Mouse (Mus musculus) limb, embryonic 15.5 days (tissue): ENCODE measurements around the gene Ptprn2. TPM values are rescaled to one million over a fixed set of nuclear protein-coding genes. Genes with fewer than 3 reads are reported as not detected.

Source experiments
- ATAC-seq: fragments of 200-750 bp; cut with Nextera tagmentation; 2 replicates; pipeline ENCODE4 v1.8.0; 2017; ENCODE audit warnings: low read depth, moderate TSS enrichment; ENCODE audit not compliant: insufficient number of reproducible peaks, low FRiP score, low TSS enrichment
- H3K27ac ChIP-seq: fragments of 300-500 bp; sonication (generic); 2 replicates; pipeline ENCODE4 v1.5.1; 2015; ENCODE audit warnings: moderate library complexity, mild to moderate bottlenecking, inconsistent platforms
- H3K27me3 ChIP-seq: fragments of 300-500 bp; sonication (generic); 2 replicates; pipeline ENCODE4 v1.6.1; 2015; ENCODE audit warnings: inconsistent platforms
- H3K36me3 ChIP-seq: fragments of 300-500 bp; sonication (generic); 2 replicates; pipeline ENCODE4 v1.6.1; 2015; ENCODE audit warnings: inconsistent platforms
- H3K4me1 ChIP-seq: fragments of 300-500 bp; sonication (generic); 2 replicates; pipeline ENCODE4 v1.6.1; 2015; ENCODE audit warnings: inconsistent platforms
- H3K4me2 ChIP-seq: fragments of 300-500 bp; sonication (generic); 2 replicates; pipeline ENCODE4 v1.6.1; 2015; ENCODE audit warnings: mild to moderate bottlenecking, inconsistent platforms
- H3K4me3 ChIP-seq: fragments of 300-500 bp; sonication (generic); 2 replicates; pipeline ENCODE4 v1.5.1; 2015; ENCODE audit warnings: mild to moderate bottlenecking, inconsistent platforms
- H3K9ac ChIP-seq: fragments of 300-500 bp; sonication (generic); 2 replicates; pipeline ENCODE4 v1.6.1; 2015; ENCODE audit warnings: inconsistent platforms
- H3K9me3 ChIP-seq: fragments of 300-500 bp; sonication (generic); 2 replicates; pipeline ENCODE4 v1.6.1; 2016; ENCODE audit warnings: inconsistent platforms
- WGBS: fragments of 180-500 bp; shearing (Covaris S2); methylation state at CpG from one replicate; pipeline ENCODE4 v1.1.7; 2015; 5-methylcytosine and 5-hydroxymethylcytosine counted together
- polyA plus RNA-seq: library from polyadenylated mRNA; unstranded; fragments of >200 nt; fragmentation: Nextera tagmentation; extraction: Ambion mirVana; gene quantifications from 2 replicates; pipeline ENCODE4 v1.2.1, GENCODE M21; 2015

The Ptprn2 gene
- polyA plus RNA-seq, 1 experiment from 2014 or later = 0.15 TPM

GRCm38 (mm10) chr12:116596993-116597392, 111.5 kb downstream of the Ptprn2 start:
- Histone ChIP-seq H3K4me1 (no peaks in the 10 kb centered on the region), H3K36me3 (no peaks in the 10 kb centered on the region), H3K9me3 (no peaks in the 10 kb centered on the region), H3K27me3 (no peaks in the 10 kb centered on the region), H3K4me3 (no peak overlapping the region), H3K9ac (no peak overlapping the region), H3K4me2 (no peak overlapping the region), H3K27ac (no peak overlapping the region)
- no peak for ATAC-seq
- WGBS = 91% methylated on average over 20 of the region's 20 CpGs

DNA sequence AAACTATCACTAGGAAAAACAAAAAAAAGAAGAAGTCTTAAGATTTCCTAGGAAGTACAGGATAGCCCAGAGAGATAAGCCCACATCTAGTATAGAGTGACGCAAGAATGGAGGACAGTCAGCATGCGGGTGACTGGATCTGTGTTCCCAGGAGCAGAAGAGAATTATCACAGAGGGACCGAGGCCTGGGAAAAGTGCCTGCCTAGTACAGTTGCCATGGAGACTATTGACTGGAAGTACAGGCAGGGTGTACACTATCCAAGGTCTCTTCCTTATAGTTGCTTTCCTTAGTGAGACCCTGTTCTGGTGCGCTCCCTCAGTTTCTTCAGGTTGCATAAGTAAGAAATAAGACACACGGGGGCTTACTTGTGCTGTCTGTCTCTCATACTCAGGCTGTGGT, 112.2 kb downstream of the Ptprn2 start:
- Histone ChIP-seq H3K4me3 (no peak overlapping the region), H3K4me1 (no peaks in the 10 kb centered on the region), H3K4me2 (no peak overlapping the region), H3K9ac (no peak overlapping the region), H3K9me3 (no peaks in the 10 kb centered on the region), H3K36me3 (no peaks in the 10 kb centered on the region), H3K27ac (no peak overlapping the region), H3K27me3 (no peaks in the 10 kb centered on the region)
- WGBS = 93% methylated on average over 5 of the region's 5 CpGs
- no peak for ATAC-seq

GRCm38 (mm10) chr12:116598123-116599005, 112.8 kb downstream of the Ptprn2 start:
- H3K9me3 ChIP-seq = no peaks in the 10 kb centered on the region
- H3K4me3 ChIP-seq = no peak overlapping the region
- H3K4me1 ChIP-seq = no peaks in the 10 kb centered on the region
- no peak overlapping the region for H3K9ac ChIP-seq
- H3K4me2 ChIP-seq = no peak overlapping the region
- no peak overlapping the region for H3K27ac ChIP-seq
- H3K27me3 ChIP-seq = no peaks in the 10 kb centered on the region
- WGBS = 76% methylated on average over 8 of the region's 8 CpGs
- no peak for ATAC-seq
- no peaks in the 10 kb centered on the region for H3K36me3 ChIP-seq

GRCm38 (mm10) chr12:116599537-116599936, 114.0 kb downstream of the Ptprn2 start:
- no peak overlapping the region for H3K4me3 ChIP-seq
- H3K27me3 ChIP-seq = no peaks in the 10 kb centered on the region
- no peaks in the 10 kb centered on the region for H3K36me3 ChIP-seq
- ATAC-seq = no peak
- no peaks in the 10 kb centered on the region for H3K9me3 ChIP-seq
- no peak overlapping the region for H3K27ac ChIP-seq
- no peak overlapping the region for H3K9ac ChIP-seq
- WGBS = 71% methylated on average over 1 of the region's 1 CpGs
- no peaks in the 10 kb centered on the region for H3K4me1 ChIP-seq
- no peak overlapping the region for H3K4me2 ChIP-seq

GRCm38 (mm10) chr12:116600054-116600453, 114.5 kb downstream of the Ptprn2 start:
- WGBS = 82% methylated on average over 6 of the region's 6 CpGs
- H3K4me1 ChIP-seq = no peaks in the 10 kb centered on the region

GRCm38 (mm10) chr12:116601395-116601794, 115.9 kb downstream of the Ptprn2 start:
- H3K27me3 ChIP-seq = no peaks in the 10 kb centered on the region

More at GRCm38 (mm10) chr12:116600054-116600453, 114.5 kb downstream of the Ptprn2 start:
- Histone ChIP-seq H3K27ac (no peak overlapping the region), H3K36me3 (no peaks in the 10 kb centered on the region), H3K4me3 (no peak overlapping the region), H3K9ac (no peak overlapping the region), H3K27me3 (no peaks in the 10 kb centered on the region), H3K4me2 (no peak overlapping the region), H3K9me3 (no peaks in the 10 kb centered on the region)
- ATAC-seq = no peak

GRCm38 (mm10) chr12:116601921-116602320, 116.4 kb downstream of the Ptprn2 start:
- 78% methylated on average over 5 of the region's 5 CpGs for WGBS
- no peaks in the 10 kb centered on the region for H3K36me3 ChIP-seq
- H3K4me2 ChIP-seq = no peak overlapping the region
- H3K27me3 ChIP-seq = no peaks in the 10 kb centered on the region
- H3K9ac ChIP-seq = no peak overlapping the region
- H3K4me1 ChIP-seq = peaks cover 3% of the 10 kb centered on the region; the same call in 1 of the 2 replicates
- no peaks in the 10 kb centered on the region for H3K9me3 ChIP-seq
- H3K27ac ChIP-seq = no peak overlapping the region
- no peak for ATAC-seq
- no peak overlapping the region for H3K4me3 ChIP-seq

More at GRCm38 (mm10) chr12:116601395-116601794, 115.9 kb downstream of the Ptprn2 start:
- ATAC-seq = no peak
- 86% methylated on average over 3 of the region's 3 CpGs for WGBS
- H3K4me3 ChIP-seq = no peak overlapping the region
- H3K4me1 ChIP-seq = peaks cover 2% of the 10 kb centered on the region; the same call in 1 of the 2 replicates
- H3K9me3 ChIP-seq = no peaks in the 10 kb centered on the region
- H3K4me2 ChIP-seq = no peak overlapping the region
- no peaks in the 10 kb centered on the region for H3K36me3 ChIP-seq
- H3K27ac ChIP-seq = no peak overlapping the region
- H3K9ac ChIP-seq = no peak overlapping the region

DNA sequence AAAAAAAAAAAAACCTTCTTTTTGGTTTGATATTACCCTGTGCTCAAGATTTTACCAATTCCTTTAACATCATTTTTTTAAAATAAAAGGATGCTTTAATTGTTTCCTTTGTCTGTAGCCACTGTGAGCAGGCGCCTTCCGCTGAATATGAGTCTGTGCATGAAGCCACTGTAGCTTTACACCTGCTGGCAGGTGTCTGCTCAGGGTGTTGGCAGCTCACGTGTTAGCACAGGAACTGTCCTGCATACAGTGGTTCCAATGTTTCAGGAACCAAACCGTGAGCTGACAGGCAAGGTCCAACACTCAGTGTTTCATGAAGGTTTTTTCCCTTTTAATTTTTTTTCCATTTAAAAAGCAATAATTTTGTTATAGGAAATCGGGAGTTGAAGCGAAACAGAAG, 123.1 kb downstream of the Ptprn2 start:
- H3K9me3 ChIP-seq = no peaks in the 10 kb centered on the region
- H3K4me2 ChIP-seq = no peak overlapping the region
- H3K36me3 ChIP-seq = no peaks in the 10 kb centered on the region
- ATAC-seq = no peak
- no peaks in the 10 kb centered on the region for H3K27me3 ChIP-seq
- no peak overlapping the region for H3K9ac ChIP-seq
- peaks cover 3% of the 10 kb centered on the region; the same call in 1 of the 2 replicates for H3K4me1 ChIP-seq
- no peak overlapping the region for H3K4me3 ChIP-seq
- 72% methylated on average over 6 of the region's 6 CpGs for WGBS
- H3K27ac ChIP-seq = no peak overlapping the region

GRCm38 (mm10) chr12:116619868-116620267, 134.3 kb downstream of the Ptprn2 start:
- ATAC-seq = no peak
- H3K4me2 ChIP-seq = no peak overlapping the region
- no peak overlapping the region for H3K4me3 ChIP-seq
- WGBS = 39% methylated on average over 5 of the region's 5 CpGs
- no peak overlapping the region for H3K27ac ChIP-seq
- H3K36me3 ChIP-seq = no peaks in the 10 kb centered on the region
- no peak overlapping the region for H3K9ac ChIP-seq
- no peaks in the 10 kb centered on the region for H3K9me3 ChIP-seq
- no peaks in the 10 kb centered on the region for H3K4me1 ChIP-seq
- peaks cover 6% of the 10 kb centered on the region; the same call in 1 of the 2 replicates for H3K27me3 ChIP-seq

GRCm38 (mm10) chr12:116620299-116620698, 134.8 kb downstream of the Ptprn2 start:
- Histone ChIP-seq H3K9ac (no peak overlapping the region), H3K9me3 (no peaks in the 10 kb centered on the region), H3K4me1 (no peaks in the 10 kb centered on the region), H3K36me3 (no peaks in the 10 kb centered on the region), H3K4me3 (no peak overlapping the region), H3K27me3 (peaks cover 6% of the 10 kb centered on the region; the same call in 1 of the 2 replicates), H3K4me2 (no peak overlapping the region), H3K27ac (no peak overlapping the region)
- ATAC-seq = no peak
- WGBS = 76% methylated on average over 3 of the region's 3 CpGs

DNA sequence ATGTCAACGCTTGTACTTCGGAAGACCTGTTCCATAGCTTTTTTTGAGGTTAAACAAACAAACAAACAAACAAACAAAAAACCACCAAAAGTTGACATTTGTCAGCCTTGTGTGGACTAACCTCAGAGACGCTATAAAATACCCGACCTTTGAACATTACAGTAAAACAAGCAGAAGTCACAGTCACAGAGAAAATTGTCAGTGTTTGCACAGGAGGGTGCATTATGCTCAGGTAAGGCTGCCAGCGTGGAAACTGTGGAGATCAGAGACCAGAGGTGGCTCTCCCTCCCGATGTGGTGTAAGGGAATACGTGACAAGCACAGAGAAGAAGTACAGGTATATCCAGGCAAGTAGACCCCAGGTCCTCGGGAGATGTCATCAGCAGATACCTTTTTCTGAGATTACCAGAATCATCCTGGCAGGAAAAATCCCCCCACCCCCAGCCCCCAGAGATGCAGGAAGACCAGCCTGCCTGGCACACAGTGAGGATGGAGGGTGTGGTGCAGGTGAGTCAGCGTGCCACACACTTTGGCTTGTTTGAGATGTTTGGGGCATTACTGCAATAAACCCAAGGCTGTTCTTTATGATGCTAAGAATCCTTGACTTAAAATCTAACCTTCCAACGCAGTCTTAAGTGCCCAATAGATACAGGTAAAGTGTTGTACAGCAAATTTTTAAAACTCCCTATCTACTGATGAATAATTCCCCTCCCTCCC, 136.0 kb downstream of the Ptprn2 start:
- no peak for ATAC-seq
- no peaks in the 10 kb centered on the region for H3K9me3 ChIP-seq
- H3K36me3 ChIP-seq = no peaks in the 10 kb centered on the region
- no peak overlapping the region for H3K27ac ChIP-seq
- WGBS = 71% methylated on average over 10 of the region's 10 CpGs
- peaks cover 6% of the 10 kb centered on the region; the same call in 1 of the 2 replicates for H3K27me3 ChIP-seq
- no peak overlapping the region for H3K4me3 ChIP-seq
- no peak overlapping the region for H3K9ac ChIP-seq
- H3K4me1 ChIP-seq = no peaks in the 10 kb centered on the region
- H3K4me2 ChIP-seq = no peak overlapping the region
